Mouse (Mus musculus) lung, adult 2 months (tissue): ENCODE measurements around the gene Jazf1. TPM values are rescaled to one million over a fixed set of nuclear protein-coding genes. Genes with fewer than 3 reads are reported as not detected.

Source experiments
- DNase-seq: peaks from one replicate; pipeline ENCODE4 v3.0.0; 2022
- H3K4me1 ChIP-seq: fragments of 200-500 bp; 2 replicates; pipeline ENCODE4 v1.6.1; 2011; ENCODE audit warnings: low read length; ENCODE audit not compliant: control insufficient read depth, insufficient read depth
- H3K4me3 ChIP-seq: fragments of 200-500 bp; replicated peaks from 2 replicates; pipeline ENCODE3; 2011; ENCODE audit warnings: low read depth, mild to moderate bottlenecking, control low read depth, low read length; ENCODE audit errors: extremely low read depth
- CTCF ChIP-seq: fragments of 200-500 bp; IDR thresholded peaks from 2 replicates; pipeline ENCODE4 v1.5.1; 2011; ENCODE audit warnings: mild to moderate bottlenecking, low read length, control low read depth; ENCODE audit not compliant: insufficient read depth
- POLR2A ChIP-seq: fragments of 200-500 bp; IDR thresholded peaks from 2 replicates; pipeline ENCODE4 v1.6.1; 2011; ENCODE audit warnings: low read depth, mild to moderate bottlenecking, control low read depth, low read length, borderline replicate concordance; ENCODE audit errors: extremely low read depth
- whole genome bisulfite sequencing: fragments of 180-500 bp; shearing (Covaris S2); methylation state at CpG from one replicate; pipeline ENCODE4 v1.1.7; 2018; 5-methylcytosine and 5-hydroxymethylcytosine counted together
- polyA plus RNA-seq: library from polyadenylated mRNA; depleted of rRNA; stranded (reverse); fragments of >200 nt; gene quantifications from 2 replicates; pipeline ENCODE4 v1.2.3, GENCODE M21; 2012

Gene Jazf1
- polyA plus RNA-seq, 1 experiment, result 1.3 TPM

DNA sequence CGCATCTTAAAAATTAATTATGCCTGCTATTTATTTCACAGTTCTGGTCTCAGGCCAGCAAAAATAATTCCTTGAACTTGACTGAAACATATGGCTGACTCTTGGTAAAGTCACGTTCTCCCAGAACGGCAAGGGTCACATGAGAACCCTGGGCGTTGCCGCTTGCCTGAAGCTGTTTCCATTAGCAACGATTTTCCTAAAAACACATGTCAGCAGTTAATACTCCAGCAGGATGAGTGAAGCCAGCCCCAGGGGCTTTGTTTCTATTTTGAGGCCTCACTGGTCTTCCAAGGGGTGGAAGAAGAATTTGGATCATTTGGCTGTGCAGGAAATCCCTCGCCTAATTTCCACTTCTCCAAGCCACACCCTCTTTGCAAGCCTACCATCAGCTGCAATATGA is 206.5 kb downstream of the Jazf1 start:
- Histone ChIP-seq H3K4me3 (no peak overlapping the region), H3K4me1 (no peaks in the 10 kb centered on the region; the same call in 1 of the 2 replicates)
- no peak for DNase-seq
- 47% methylated on average over 7 of the region's 7 CpGs for whole genome bisulfite sequencing
- TF ChIP-seq CTCF (no peak), POLR2A (no peak)

DNA sequence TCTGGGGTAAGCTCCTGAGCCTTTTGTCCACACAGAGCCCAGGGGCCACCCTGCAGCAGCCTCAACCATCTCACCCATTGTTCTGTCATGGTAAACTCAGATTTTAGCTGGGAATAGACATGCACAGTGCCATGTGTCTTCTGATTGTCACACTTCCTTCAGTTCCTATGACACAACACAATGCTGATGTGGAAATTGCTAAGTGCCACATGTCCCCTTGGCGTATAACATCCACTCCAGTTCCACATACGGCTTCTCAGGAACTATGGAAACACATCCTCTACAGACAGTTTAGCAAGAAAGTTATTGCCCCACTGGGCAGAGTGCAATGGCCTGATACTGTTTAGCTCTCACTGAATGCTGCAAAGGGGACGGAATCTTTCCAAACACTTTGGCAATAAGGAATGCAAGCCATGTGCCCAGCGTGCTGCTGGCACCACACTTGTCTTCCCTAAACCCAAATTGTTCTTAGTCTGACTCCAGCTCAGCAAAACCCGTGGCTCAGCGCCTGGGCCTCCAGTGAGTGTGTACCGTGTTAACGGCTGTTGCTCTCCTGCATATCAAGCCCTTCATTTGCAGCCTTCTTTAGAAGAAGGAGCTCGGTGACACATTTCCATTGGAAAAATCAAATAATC is 207.1 kb downstream of the Jazf1 start:
- 66% methylated on average over 9 of the region's 9 CpGs for WGBS
- no peak overlapping the region for H3K4me3 ChIP-seq
- DNase-seq, result no peak
- no peaks in the 10 kb centered on the region; the same call in 1 of the 2 replicates for H3K4me1 ChIP-seq
- TF ChIP-seq POLR2A, result no peak
- no peak for TF ChIP-seq CTCF

DNA sequence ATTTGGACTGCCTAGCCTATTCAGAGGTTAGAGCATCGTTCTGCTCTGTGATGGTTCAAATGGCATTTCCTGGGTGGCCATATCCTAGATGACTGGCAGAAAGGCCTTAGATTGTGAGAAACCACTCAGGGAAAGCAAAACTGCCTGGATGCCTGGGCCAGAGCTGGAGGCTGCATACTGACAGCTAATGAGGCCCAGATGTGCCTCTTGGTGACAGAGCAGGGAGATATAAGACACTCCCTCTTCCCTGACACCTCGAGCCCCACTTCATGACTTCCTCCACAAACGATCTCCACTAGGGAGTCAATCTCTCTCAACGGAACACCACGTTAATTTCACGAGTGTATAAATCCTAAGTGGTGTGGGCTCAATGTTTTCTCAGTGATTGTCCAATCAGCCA is 207.7 kb downstream of the Jazf1 start:
- Histone ChIP-seq H3K4me3 (no peak overlapping the region), H3K4me1 (no peaks in the 10 kb centered on the region; the same call in 1 of the 2 replicates)
- WGBS, result 42% methylated on average over 6 of the region's 6 CpGs
- no peak for DNase-seq
- no peak for TF ChIP-seq POLR2A
- TF ChIP-seq CTCF, result no peak

DNA sequence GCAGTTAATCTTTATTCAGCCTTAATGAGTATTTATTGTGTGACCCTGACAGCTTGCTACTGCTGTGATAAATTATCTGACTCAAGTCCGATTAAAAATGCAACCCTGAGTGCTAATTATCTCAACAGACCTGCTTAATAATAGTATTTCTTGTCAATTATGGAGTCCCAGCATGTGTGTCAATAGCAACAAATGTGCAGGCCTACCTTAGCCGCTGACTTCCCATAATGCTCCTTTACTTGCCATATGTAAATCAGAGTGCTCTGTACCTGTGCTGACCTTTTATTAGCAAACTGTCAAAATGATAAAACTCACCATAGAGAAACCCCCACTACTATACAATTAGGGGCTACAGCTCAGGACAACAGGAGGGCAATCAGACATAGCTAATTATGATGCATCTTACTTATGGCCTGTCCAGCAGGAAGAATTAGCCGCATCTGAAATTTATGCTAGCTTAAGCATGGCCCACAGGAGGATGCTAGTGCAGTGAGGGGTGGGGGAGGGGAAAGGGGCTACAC is 209.5 kb downstream of the Jazf1 start:
- no peak for DNase-seq
- Histone ChIP-seq H3K4me1 (no peaks in the 10 kb centered on the region; the same call in 1 of the 2 replicates), H3K4me3 (no peak overlapping the region)
- TF ChIP-seq POLR2A, result no peak
- TF ChIP-seq CTCF, result no peak
- 80% methylated on average over 3 of the region's 3 CpGs for WGBS

DNA sequence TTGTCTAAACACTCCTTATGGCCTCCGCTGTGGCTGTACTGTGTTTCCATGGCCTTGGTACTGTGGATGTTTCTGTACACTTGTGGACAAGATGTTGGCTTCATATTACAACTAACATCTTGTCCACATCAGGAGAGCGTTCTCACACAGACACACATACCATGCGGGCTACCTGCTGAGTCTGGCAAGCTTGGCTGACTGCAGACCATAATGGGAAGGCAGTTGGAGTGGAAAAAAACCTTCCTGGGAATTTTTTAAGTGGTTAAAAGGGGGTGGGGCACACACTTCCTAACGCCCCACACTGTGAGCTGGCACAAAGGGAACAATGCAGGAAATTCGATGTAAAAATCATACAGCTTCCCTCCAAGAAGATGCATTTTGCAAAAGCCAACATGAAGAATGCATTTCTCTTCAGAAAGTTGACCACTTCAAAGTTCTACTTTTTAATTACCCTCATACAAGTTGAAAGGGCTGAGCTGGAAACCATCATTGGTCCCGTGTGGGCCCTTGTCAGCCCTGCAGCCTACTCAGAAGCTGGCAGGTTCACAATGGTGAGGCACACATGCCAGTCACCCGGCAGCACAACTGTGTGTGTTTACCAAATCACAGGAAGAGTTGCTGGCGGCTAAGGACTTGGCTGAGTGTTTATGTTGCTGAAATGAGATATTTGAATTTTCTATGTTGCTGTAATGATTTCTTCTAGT is 215.9 kb downstream of the Jazf1 start:
- 53% methylated on average over 8 of the region's 8 CpGs for WGBS
- no peak for TF ChIP-seq POLR2A
- TF ChIP-seq CTCF, result no peak
- no peak overlapping the region for H3K4me3 ChIP-seq
- no peaks in the 10 kb centered on the region for H3K4me1 ChIP-seq
- DNase-seq, result no peak

DNA sequence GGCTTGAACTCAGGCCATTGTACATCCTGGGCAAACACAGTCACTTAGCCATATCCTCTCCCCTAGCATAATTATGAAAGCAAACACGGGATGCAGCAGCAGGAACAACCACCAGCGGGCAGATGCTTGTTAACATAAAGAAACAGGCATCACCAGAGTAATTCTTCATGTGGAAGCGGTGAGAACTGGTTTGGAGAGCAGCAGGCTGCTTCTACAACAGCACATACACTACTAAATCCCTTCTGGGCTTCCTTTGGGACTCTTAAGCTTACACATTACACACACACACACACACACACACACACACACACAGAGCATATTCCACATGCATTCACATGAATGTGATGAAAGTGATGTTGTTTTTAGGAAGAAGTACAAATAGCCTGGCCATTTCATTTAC is 216.5 kb downstream of the Jazf1 start:
- Histone ChIP-seq H3K4me1 (no peaks in the 10 kb centered on the region), H3K4me3 (no peak overlapping the region)
- TF ChIP-seq CTCF (no peak), POLR2A (no peak)
- 68% methylated on average over 3 of the region's 3 CpGs for WGBS
- no peak for DNase-seq

DNA sequence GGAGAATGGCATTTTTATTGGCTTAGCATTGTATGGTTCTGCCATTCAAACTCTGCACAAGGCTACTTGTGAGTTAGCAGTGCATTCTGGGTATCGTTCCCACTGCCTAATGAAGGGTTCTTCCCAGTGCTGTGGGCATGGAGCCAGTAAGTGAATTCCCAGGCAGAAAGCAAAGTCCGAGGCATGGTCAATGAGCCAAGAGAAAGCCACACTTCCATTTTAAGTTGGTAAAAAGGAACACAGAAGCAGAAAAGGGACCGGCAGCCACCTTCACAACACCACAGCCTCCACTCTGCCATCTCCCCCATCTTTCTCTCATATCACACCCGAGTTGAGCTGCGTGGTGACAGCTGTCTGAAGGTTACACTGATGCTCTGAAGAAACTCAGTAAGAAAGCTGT is 217.4 kb downstream of the Jazf1 start:
- H3K4me3 ChIP-seq, result no peak overlapping the region
- no peak for DNase-seq
- H3K4me1 ChIP-seq, result no peaks in the 10 kb centered on the region
- TF ChIP-seq POLR2A, result no peak
- no peak for TF ChIP-seq CTCF
- WGBS, result 54% methylated on average over 5 of the region's 5 CpGs

DNA sequence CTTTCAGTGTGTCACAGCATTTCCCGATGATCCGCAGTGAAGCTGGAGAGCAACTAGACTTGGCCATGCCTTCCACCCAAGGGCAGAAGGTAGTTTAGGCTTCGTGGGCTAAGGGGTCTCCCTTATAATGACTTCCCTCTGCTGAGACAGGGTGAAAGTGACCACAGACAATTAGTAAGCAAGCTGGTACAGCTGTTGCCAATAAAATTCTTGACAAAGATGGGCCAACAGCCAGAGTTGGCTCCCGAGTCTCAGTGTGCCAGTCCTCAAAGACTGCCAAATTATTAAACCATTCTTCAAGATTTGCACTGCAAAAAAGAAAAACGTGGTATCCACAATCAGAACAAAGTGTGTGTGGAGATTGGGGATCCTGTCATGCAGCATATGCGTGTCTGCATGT is 220.2 kb downstream of the Jazf1 start:
- DNase-seq, result no peak
- TF ChIP-seq CTCF (no peak), POLR2A (no peak)

DNA sequence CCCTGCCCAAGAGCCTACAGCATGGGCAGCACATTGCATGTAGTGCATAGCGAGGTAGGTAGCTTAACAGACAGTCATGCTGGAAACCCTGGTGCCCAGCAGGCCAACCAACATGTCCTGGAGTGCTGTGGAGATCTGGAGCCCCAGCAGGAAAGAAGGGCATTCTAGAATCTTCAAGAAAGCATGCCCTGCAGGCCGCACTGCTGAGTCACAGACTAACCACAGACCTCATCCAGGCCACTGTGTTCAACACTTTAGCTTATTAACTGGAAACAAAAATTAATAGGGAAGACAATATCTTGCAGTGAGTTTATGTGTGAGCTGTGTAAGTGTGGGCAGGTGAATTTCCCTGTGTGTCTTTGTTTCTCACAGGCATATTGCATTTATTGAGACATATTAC is 222.1 kb downstream of the Jazf1 start:
- TF ChIP-seq POLR2A (no peak), CTCF (no peak)
- Histone ChIP-seq H3K4me3 (no peak overlapping the region), H3K4me1 (no peaks in the 10 kb centered on the region)
- no peak for DNase-seq
- WGBS, result 89% methylated on average over 2 of the region's 2 CpGs

More for the DNA sequence above, 220.2 kb downstream of the Jazf1 start:
- Histone ChIP-seq H3K4me3 (no peak overlapping the region), H3K4me1 (no peaks in the 10 kb centered on the region)
- WGBS, result 70% methylated on average over 6 of the region's 6 CpGs

DNA sequence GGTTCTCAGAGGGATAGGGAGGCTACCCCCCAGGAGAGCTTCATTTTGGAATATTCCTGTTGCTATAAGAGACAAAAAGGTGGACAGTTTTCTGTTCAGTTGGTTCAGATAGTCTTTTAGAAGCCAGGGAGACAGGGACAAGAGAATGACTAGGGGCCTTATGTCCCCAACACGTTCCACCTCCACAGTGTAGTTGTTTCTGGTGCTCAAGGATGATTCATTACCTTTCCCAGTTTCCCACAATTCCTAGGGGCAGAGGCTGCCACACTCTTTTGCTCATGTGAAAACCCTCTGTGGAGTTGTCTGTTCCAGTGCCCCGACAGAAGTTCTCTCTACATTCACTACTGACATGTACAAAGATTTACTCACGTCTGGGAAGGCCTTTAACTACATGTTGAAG is 223.7 kb downstream of the Jazf1 start:
- no peak for DNase-seq
- 87% methylated on average over 3 of the region's 3 CpGs for WGBS
- Histone ChIP-seq H3K4me1 (no peaks in the 10 kb centered on the region), H3K4me3 (no peak overlapping the region)
- TF ChIP-seq CTCF, result no peak
- TF ChIP-seq POLR2A, result no peak
